Mouse (Mus musculus) erythroblast, adult 5-6 weeks (primary cell): ENCODE measurements at regions not wholly inside any gene's neighbourhood (a gene's known extent, or its start where the extent isn't known, plus 50 kb on each side); places are given as distances from the start of the nearest gene placed in this dataset.

Source experiments
- ATAC-seq: replicated peaks from 2 replicates; pipeline ENCODE4 v1.8.0; 2016; ENCODE audit warnings: moderate number of reproducible peaks, mild to moderate bottlenecking, moderate TSS enrichment, inconsistent platforms; ENCODE audit not compliant: poor library complexity, low FRiP score, severe bottlenecking

DNA sequence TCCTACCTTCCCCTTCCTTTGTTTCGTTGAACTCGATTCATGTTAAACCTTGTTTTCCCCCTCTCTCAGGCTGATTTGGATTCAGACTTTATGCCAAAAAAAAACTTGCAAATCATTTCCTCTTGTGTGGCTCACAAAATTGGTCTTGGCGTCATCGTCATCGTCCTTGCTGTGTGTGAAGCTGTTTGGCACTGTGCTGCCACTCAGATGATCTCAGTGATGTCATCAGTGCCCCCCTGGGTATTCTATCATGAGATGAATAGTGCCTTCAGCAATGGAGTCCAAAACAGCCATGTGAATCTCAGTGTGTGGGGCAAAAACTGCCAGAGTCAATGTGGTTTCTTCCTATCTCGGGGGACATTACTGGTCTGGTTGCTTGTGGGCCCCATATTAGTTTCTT is 254.3 kb upstream of the Gadl1 start:
- ATAC-seq, result no peak

DNA sequence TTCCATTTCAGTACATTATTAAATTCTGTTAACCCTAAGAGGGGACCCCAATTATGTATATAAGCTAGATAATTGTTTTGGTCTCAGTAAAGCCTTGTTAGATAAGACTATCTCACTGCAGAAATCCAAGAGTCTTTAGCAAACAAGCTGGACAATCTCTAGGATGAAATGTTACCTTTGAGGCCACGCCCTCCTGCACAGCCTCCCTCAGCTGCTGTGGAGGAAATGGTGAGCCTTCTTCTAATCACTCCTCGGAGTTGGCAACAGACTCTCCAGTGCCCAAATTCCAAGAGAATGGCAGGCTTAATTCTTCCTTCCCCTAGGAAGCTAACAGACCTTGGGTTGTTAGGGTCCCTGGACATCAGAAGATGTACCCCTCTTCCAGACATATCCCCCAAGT is 252.7 kb upstream of the Gadl1 start:
- no peak for ATAC-seq

- ATAC-seq, result no peak
Measured at GRCm38 (mm10) chr9:115656994-115657713, 252.1 kb upstream of the Gadl1 start.

GRCm38 (mm10) chr9:115658477-115658876 is 250.8 kb upstream of the Gadl1 start:
- no peak for ATAC-seq

- ATAC-seq, result no peak
Measured at GRCm38 (mm10) chr9:115660371-115660770, 248.9 kb upstream of the Gadl1 start.

GRCm38 (mm10) chr9:115661834-115662425 is 247.3 kb upstream of the Gadl1 start:
- ATAC-seq, result no peak

- ATAC-seq, result no peak
Measured at GRCm38 (mm10) chr9:115665337-115666004, 243.8 kb upstream of the Gadl1 start.

- no peak for ATAC-seq
Measured at GRCm38 (mm10) chr9:115666530-115666929, 242.7 kb upstream of the Gadl1 start.

DNA sequence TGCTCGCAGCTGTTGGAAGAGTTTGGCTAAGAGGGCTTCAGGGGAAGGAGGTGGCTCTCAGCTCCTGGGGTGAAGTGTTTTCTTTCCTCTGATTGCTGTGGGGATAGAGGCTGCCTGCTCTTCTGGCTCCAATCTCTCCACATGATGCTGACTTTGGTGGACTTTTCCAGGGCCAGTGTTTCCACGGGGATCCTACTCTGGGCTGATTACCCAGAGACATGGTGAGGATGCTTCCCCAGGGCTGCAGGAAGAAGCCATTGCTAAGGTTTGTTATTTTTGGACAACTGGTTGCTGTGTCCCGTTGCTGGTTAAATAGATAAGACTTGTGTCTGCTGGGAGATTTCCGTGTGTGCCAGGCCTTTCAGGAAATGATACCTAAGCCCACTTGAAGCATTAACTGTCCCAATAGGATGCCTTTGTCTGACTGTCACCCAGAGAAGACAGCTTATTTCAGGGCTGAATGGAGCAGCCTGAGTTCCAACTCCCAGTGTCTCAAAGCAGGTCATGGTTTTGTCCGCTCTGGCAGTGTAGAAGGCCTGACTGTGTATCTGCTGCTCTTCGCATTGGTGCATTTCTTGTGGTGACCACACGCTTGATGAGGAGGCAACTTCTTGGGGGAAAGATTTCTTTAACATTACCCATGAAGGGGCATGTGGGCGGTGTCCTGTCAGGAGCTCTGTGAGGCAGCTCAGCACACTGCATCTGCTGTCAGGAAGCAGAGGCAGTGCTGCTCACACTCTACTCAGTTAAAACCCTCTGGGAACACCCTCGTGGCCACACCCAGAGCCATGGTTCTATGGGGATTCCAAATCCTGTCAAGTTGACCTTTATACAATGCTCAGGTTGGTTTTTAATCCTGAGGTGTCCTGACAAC is 228.3 kb upstream of the Gadl1 start:
- ATAC-seq, result no peak

DNA sequence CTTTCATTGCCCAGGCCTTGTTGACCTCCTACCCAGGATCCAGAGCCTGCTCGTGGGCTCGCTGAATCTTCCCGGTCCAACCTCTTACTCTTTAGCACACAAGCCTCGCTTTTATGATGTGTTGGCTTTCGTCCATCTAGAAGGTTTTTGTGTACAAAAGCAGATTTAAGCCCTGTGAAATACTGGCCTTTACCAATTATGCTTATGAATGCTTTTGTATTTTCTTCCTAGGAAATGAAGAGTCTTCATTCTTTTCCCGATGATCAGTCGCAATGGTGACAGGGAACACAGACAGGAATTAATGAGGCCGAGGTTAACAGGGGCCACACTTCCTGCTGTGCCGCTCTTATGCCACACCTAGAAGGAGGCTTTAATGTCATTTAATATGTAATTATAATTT is 227.4 kb upstream of the Gadl1 start:
- ATAC-seq, result no peak

DNA sequence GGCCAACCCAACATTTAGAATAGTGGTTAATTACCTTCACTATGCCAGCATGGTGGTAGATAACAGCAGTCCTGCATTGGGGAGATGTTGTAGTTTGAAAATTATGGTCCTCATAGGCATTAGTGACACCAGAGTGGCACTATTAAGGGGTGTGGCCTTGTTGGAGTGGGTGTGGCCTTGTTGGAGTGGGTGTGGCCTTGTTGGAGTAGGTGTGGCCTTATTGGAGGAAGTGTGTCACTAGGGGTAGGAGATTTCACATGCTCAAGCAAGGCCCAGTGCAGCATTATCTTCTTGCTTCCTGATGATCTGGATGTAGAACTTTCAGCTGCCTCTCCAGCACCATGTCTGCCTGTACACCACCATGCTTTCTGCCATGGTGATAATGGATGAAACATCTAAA is 225.3 kb upstream of the Gadl1 start:
- no peak for ATAC-seq

DNA sequence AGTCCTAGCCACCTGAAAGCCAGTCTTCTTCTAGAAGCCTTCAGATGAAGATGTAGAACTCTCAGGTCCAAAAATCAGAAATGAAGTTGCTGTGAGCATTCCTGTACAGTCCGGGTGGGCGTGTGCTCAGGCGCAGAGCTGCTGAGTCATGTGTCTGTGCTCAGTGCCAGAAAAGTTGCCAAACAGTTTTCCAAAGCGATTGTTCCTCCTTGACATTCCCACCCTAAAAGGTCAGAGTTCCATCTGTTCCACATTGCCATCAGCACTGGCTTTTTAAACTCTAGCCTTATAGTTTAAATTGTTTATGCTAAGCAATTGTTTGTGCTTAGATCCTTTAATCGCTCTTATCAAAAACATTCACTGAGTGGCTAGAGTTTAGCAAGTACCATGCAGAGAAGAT is 222.7 kb upstream of the Gadl1 start:
- no peak for ATAC-seq

GRCm38 (mm10) chr9:115692837-115693236 is 216.4 kb upstream of the Gadl1 start:
- ATAC-seq, result no peak

GRCm38 (mm10) chr9:115703791-115704190 is 205.5 kb upstream of the Gadl1 start:
- no peak for ATAC-seq

- no peak for ATAC-seq
Measured at GRCm38 (mm10) chr9:115704249-115704648, 205.0 kb upstream of the Gadl1 start.

GRCm38 (mm10) chr9:115705761-115706160 is 203.5 kb upstream of the Gadl1 start:
- ATAC-seq, result no peak

GRCm38 (mm10) chr9:115708199-115708934 is 200.9 kb upstream of the Gadl1 start:
- no peak for ATAC-seq

- ATAC-seq, result no peak
Measured at GRCm38 (mm10) chr9:115710039-115710739, 199.1 kb upstream of the Gadl1 start.

GRCm38 (mm10) chr9:115720306-115720705 is 188.9 kb upstream of the Gadl1 start:
- no peak for ATAC-seq
